Mouse (Mus musculus) heart, postnatal 0 days (tissue): ENCODE data around the gene Rph3a. TPM values are rescaled to one million over a fixed set of nuclear protein-coding genes. Genes with fewer than 3 reads are reported as not detected.
"Not testable (repeated sequence)": the region's sequence is repeated elsewhere in the genome, so short reads cannot be mapped to it uniquely, and the experiment has no call there.

Experiments used
- ATAC-seq: fragments of 200-750 bp; cut with Nextera tagmentation; 2 replicates; pipeline ENCODE4 v1.8.0; 2017; ENCODE audit warnings: low read depth, moderate number of reproducible peaks, moderate library complexity; ENCODE audit not compliant: insufficient read depth
- DNase-seq: peaks from one replicate; pipeline ENCODE4 v3.0.0-alpha.2; 2016; ENCODE audit warnings: low spot score
- H3K27ac ChIP-seq: fragments of 300-500 bp; sonication (generic); 2 replicates; pipeline ENCODE4 v1.5.1; 2014; ENCODE audit warnings: low read depth, mild to moderate bottlenecking
- H3K27me3 ChIP-seq: fragments of 300-500 bp; sonication (generic); 2 replicates; pipeline ENCODE4 v1.6.1; 2014; ENCODE audit warnings: low read length, mixed read lengths; ENCODE audit not compliant: control insufficient read depth, insufficient read depth
- H3K36me3 ChIP-seq: fragments of 300-500 bp; sonication (generic); replicated peaks from 2 replicates; pipeline ENCODE4 v1.6.1; 2014; ENCODE audit warnings: low read length, mixed read lengths; ENCODE audit not compliant: control insufficient read depth, insufficient read depth
- H3K4me1 ChIP-seq: fragments of 300-500 bp; sonication (generic); 2 replicates; pipeline ENCODE4 v1.6.1; 2014; ENCODE audit warnings: antibody characterized with exemption; ENCODE audit not compliant: control insufficient read depth, insufficient read depth
- H3K4me2 ChIP-seq: fragments of 300-500 bp; sonication (generic); 2 replicates; pipeline ENCODE4 v1.6.1; 2014; ENCODE audit warnings: low read depth, mild to moderate bottlenecking, low read length, moderate library complexity
- H3K4me3 ChIP-seq: fragments of 300-500 bp; sonication (generic); 2 replicates; pipeline ENCODE4 v1.5.1; 2014; ENCODE audit warnings: low read depth, low read length
- H3K9ac ChIP-seq: fragments of 300-500 bp; sonication (generic); replicated peaks from 2 replicates; pipeline ENCODE4 v1.6.1; 2014; ENCODE audit warnings: low read depth, low read length, mixed read lengths
- H3K9me3 ChIP-seq: fragments of 300-500 bp; sonication (generic); replicated peaks from 2 replicates; pipeline ENCODE4 v1.6.1; 2016; ENCODE audit warnings: low read length; ENCODE audit not compliant: control insufficient read depth
- CTCF ChIP-seq: IDR thresholded peaks from 2 replicates; pipeline ENCODE4 v1.5.1; 2016; ENCODE audit warnings: antibody characterized with exemption, control low read depth, low read depth
- EP300 ChIP-seq: IDR thresholded peaks from 2 replicates; pipeline ENCODE4 v1.6.1; 2016; ENCODE audit warnings: antibody characterized with exemption, low read depth
- WGBS: fragments of 180-500 bp; shearing (Covaris S2); extraction: QIAGEN DNeasy Blood & Tissue Kit; methylation state at CpG from one replicate; pipeline ENCODE4 v1.1.7; 2014; 5-methylcytosine and 5-hydroxymethylcytosine counted together
- polyA plus RNA-seq: library from polyadenylated mRNA; unstranded; fragments of >200 nt; fragmentation: Nextera tagmentation; extraction: Ambion mirVana; gene quantifications from 2 replicates; pipeline ENCODE4 v1.2.1, GENCODE M21; 2015
- total RNA-seq: library from RNA; depleted of rRNA; stranded (reverse); fragments of >200 nt; gene quantifications from 2 replicates; pipeline ENCODE4 v1.2.3, GENCODE M21; 2014; ENCODE audit warnings: low replicate concordance; rRNA removed

The Rph3a gene
- total and polyA plus RNA-seq, 2 experiments from 2014 or later, result not detected

DNA sequence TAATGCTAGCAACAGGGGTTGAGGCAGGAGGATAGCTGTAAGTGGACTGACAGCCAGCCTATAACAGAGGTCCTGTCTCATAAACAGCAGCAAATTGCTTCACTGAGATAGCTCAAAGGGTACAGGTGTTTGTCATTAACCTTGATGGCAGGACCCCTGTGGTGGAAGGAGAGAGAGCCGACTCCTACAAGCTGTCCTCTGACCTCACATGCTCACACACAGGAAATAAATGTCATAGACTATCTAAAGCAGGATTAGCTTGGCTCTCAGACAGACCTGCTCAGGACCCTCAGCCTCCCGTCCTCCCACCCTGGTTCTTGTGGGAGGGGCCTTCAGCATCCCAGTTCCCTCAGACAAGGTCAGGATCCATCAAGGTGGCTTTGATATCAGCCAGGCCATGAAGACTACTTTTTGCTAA, 117.6 kb downstream of the Rph3a start:
- no peak for TF ChIP-seq CTCF
- no peak for TF ChIP-seq EP300
- no peak overlapping the region for H3K4me2 ChIP-seq
- H3K27me3 ChIP-seq, result no peaks in the 10 kb centered on the region
- no peaks in the 10 kb centered on the region for H3K36me3 ChIP-seq
- no peak overlapping the region for H3K27ac ChIP-seq
- no peak for DNase-seq
- no peaks in the 10 kb centered on the region for H3K4me1 ChIP-seq
- no peak overlapping the region for H3K9ac ChIP-seq
- no peak for ATAC-seq
- H3K9me3 ChIP-seq, result no peaks in the 10 kb centered on the region
- H3K4me3 ChIP-seq, result no peak overlapping the region
- 65% methylated on average over 2 of the region's 2 CpGs for WGBS

DNA sequence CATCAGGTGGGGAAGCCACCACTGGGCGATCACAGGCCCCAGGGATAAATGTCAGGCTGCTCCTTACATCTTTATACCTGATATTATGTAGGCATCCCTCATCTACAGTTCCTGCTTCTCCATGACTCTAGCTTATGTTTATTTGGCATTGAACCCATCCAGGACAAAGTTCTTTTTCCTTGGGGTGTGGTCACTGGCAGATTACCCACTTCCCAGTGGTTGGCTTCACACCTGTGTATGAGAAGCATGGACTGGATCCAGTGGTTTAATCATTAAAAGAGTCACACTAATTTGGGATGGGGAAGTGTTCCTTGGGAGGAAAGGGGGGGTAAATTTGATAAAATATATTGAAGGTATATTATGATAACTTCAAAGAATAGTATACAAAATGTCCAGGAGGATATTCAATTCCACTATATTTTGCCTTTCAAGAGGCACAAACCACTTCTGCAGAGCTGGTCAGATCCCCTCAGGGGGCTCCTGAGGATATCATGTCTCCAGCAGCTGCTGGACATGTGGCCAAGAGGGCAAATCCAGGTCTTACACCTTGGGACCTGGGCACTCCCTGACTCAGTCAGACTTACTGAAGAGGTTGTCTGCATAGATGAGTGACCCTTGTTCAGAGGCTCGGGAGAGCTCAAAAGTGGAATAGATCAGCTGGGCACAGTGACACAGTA, 118.2 kb downstream of the Rph3a start:
- WGBS, result 65% methylated on average over 2 of the region's 2 CpGs
- H3K4me3 ChIP-seq, H3K27me3 ChIP-seq, H3K36me3 ChIP-seq, DNase-seq, H3K4me1 ChIP-seq, ATAC-seq, H3K4me2 ChIP-seq, H3K9ac ChIP-seq, H3K27ac ChIP-seq, H3K9me3 ChIP-seq: not testable (repeated sequence)

DNA sequence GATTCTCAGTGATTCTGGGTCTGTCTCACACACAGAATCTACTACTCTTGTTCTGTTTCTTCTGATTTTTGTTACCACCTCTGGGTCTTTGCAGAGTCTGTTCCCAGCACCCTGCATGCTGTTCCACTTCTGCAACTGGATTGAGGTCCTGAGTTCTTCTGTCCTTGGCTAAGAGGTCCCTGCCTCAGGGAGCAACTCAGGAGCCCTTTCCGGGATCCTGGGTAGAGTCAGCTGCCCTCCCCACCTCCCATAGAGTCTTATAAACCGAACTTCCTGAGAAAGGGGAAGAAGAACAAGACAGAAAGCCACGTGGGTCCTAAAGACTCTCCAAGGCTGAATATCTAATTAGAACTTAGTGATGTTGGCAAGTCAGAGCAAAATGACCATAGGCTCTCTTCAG, 118.9 kb downstream of the Rph3a start:
- no peak overlapping the region for H3K4me2 ChIP-seq
- no peak overlapping the region for H3K4me3 ChIP-seq
- DNase-seq (no peak), ATAC-seq (no peak)
- H3K9me3 ChIP-seq, result no peaks in the 10 kb centered on the region
- 46% methylated on average over 3 of the region's 3 CpGs for WGBS
- H3K27me3 ChIP-seq, result no peaks in the 10 kb centered on the region
- H3K36me3 ChIP-seq, result no peaks in the 10 kb centered on the region
- H3K9ac ChIP-seq, result no peak overlapping the region
- H3K4me1 ChIP-seq, result no peaks in the 10 kb centered on the region
- H3K27ac ChIP-seq, result no peak overlapping the region
- TF ChIP-seq EP300, result no peak
- no peak for TF ChIP-seq CTCF

Other genes with a start within 250 kb of the Rph3a start
- 0.80 and 1.6 TPM in 2 replicates for gene Oas3, start 232.4 kb downstream of the Rph3a start, total RNA-seq
- 0.18 and 0.26 TPM in 2 replicates for gene Oas3, start 232.4 kb downstream of the Rph3a start, polyA plus RNA-seq
- not detected in 2 replicates for gene Oas1e, start 214.6 kb downstream of the Rph3a start, total RNA-seq
- not detected in 2 replicates for gene Oas1e, start 214.6 kb downstream of the Rph3a start, polyA plus RNA-seq
- 0.34 and 1.6 TPM in 2 replicates for gene Oas1c, start 197.6 kb downstream of the Rph3a start, total RNA-seq
- gene Oas1c, start 197.6 kb downstream of the Rph3a start, polyA plus RNA-seq, result 0.83 and 0.92 TPM in 2 replicates
- not detected in 2 replicates for gene Oas1f, start 162.7 kb downstream of the Rph3a start, total RNA-seq
- not detected in 2 replicates for gene Oas1f, start 162.7 kb downstream of the Rph3a start, polyA plus RNA-seq
- gene Oas1h, start 148.7 kb downstream of the Rph3a start, total RNA-seq, result not detected in 2 replicates
- not detected in 2 replicates for gene Oas1h, start 148.7 kb downstream of the Rph3a start, polyA plus RNA-seq
- gene Oas1g, start 122.5 kb downstream of the Rph3a start, total RNA-seq, result 0.73 and 4.5 TPM in 2 replicates
- gene Oas1g, start 122.5 kb downstream of the Rph3a start, polyA plus RNA-seq, result 0.52 TPM in 2 replicates
- gene Oas1a, start 102.6 kb downstream of the Rph3a start, total RNA-seq, result 1.5 and 5.8 TPM in 2 replicates
- 1.9 and 2.0 TPM in 2 replicates for gene Oas1a, start 102.6 kb downstream of the Rph3a start, polyA plus RNA-seq
- gene Oas1d, start 95.6 kb downstream of the Rph3a start, total RNA-seq, result not detected in 2 replicates
- not detected in 2 replicates for gene Oas1d, start 95.6 kb downstream of the Rph3a start, polyA plus RNA-seq
- gene Ptpn11, start 181.3 kb upstream of the Rph3a start, total RNA-seq, result 45.0 and 45.5 TPM in 2 replicates
- 23.9 and 24.7 TPM in 2 replicates for gene Ptpn11, start 181.3 kb upstream of the Rph3a start, polyA plus RNA-seq
- 472 and 482 TPM in 2 replicates for gene Rpl6, start 194.4 kb upstream of the Rph3a start, total RNA-seq
- 287 and 306 TPM in 2 replicates for gene Rpl6, start 194.4 kb upstream of the Rph3a start, polyA plus RNA-seq
- gene Hectd4, start 210.1 kb upstream of the Rph3a start, total RNA-seq, result 18.8 and 19.5 TPM in 2 replicates
- 1.8 and 2.0 TPM in 2 replicates for gene Hectd4, start 210.1 kb upstream of the Rph3a start, polyA plus RNA-seq